Mouse (Mus musculus) T-helper 2 cell (primary cell): ENCODE results near the gene Gatad2a.

Source experiments
- in situ Hi-C: fragments of 300-600 bp; cut with MboI, MseI; formaldehyde crosslinking; loops from one replicate; pipeline ENCODE4 v1.15.1; 2025; ENCODE audit warnings: high pct_unique_total_duplicates

The Gatad2a gene

GRCm38 (mm10) chr8:69876967-69877366, 119.2 kb downstream of the Gatad2a start:
- in situ Hi-C loops: no loop called here

- in situ Hi-C loops: no loop called here
Observed at GRCm38 (mm10) chr8:69876097-69876496, 120.1 kb downstream of the Gatad2a start.

DNA sequence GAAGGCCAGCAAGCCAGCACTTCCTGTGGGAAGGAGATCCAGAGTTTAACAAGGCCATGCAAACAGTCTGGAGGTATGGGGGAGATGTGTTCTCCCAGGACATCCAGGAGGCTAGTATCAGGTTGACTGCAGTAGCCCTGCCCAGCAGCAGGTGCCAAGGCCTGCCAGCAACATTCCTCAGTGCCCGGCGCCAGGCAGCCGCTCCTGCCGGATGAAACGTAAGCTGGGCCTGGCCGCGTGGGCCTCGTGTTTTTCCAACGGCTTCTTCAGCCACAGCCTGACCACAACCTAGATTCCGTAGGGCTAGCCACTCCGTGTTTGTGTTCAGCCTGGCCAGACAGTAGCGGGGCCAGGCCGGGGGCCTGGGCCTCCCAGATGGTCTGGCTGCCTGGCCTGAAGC, 121.5 kb downstream of the Gatad2a start:
- in situ Hi-C loops: no loop called here

DNA sequence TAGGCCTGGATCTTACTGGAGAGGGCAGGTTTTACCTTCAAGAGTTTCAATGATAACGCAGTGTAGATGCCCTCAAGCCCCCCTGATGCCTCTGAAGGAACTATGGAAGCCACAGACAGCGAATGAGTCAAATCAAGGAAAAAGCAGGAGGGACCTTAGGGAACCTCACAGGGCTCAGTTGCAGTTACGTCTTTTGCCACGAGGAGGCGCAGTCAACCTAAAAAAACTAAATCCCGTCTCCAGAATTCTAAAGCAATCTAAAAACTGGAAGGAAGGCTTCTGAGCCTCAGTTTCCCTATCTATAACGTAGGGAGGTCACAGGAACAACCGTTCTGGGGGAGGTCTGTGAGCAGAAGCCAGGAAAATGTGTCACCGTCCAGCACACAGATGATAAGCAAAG, 122.0 kb downstream of the Gatad2a start:
- in situ Hi-C loops: no loop called here

- in situ Hi-C loops: no loop called here
Observed at GRCm38 (mm10) chr8:69870907-69871306, 125.3 kb downstream of the Gatad2a start.

DNA sequence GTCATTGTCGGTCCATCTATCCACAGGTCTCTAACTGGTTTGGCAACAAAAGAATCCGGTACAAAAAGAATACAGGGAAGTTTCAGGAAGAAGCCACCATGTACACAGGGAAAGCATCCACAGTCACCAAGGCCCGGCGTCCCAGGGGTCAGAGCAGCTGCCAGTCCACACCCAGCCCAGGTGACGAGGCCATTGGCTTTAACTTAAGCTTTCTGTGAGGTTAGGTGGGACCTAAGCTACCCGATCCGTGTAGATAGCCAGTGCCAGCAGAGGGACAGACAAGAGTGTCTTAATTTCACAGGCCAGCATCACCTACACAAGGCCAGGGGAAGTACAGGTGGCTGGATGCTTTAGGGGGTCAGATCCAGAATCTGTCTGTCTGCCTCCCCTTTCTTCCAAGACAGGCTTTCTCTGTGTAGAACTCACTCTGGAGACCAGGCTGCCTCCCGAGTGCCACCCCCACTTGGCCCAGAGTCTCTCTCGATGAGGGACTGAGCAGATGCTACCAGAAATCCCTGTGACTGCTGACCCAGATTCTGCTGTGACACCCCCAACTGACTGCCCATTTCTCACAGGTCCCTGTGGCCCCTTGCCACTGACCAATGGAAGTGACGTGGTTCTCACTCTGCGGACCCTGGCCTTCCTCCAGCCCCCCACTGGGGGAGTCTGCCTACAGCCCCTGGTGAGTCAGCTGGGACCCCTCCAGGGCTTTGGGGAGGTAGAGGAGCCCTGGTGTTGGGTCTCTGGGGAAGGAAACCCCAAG, 126.0 kb downstream of the Gatad2a start:
- in situ Hi-C loops: no loop called here

GRCm38 (mm10) chr8:69867696-69868326, 128.4 kb downstream of the Gatad2a start:
- in situ Hi-C loops: no loop called here

DNA sequence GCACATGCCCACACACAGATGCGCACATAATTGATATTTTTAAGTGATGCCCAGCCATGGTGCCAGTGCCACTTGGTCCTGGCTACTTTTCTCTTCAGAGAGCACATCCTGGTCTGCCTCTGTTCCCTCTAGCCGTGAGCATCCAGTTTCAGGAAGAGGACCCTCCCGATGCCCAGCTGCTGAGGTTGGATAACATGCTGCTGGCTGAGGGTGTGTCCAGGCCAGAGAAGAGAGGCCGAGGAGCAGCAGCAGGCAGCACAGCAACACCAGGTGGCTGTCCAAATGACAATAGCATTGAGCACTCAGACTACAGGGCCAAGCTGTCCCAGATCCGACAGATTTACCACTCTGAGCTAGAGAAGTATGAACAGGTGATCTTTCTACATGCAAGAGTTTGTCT, 132.0 kb downstream of the Gatad2a start:
- in situ Hi-C loops: no loop called here

DNA sequence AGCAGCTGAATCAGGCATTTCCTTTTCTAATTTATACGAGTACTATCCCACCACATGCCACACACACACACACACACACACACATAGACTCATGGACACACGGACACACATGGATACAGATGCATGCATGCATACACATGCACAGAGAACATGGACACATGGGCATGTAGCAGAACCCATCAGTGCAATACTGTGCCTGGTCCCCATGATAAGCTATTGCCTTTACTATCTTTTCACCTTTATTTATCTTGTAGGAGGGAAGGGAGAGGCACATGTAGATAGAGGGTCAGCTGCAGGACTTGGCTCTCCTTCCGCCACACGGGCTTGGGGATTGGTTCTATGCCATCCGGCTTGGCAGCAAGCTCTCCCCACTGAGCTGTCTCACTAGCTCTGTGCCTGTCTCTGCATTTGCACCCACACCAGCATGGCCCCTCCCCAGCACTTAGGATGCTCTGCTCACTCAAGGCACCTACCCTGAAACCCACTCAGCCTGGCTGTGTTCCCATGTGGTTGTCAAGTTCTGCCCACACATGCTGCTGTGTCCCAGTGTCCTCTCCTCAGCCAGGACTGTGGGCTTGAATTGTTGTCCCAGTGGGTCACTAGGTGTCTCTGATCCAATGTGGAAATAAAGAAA, 132.7 kb downstream of the Gatad2a start:
- in situ Hi-C loops: no loop called here

GRCm38 (mm10) chr8:69861251-69861650, 134.9 kb downstream of the Gatad2a start:
- in situ Hi-C loops: no loop called here

GRCm38 (mm10) chr8:69860807-69861206, 135.4 kb downstream of the Gatad2a start:
- in situ Hi-C loops: no loop called here
